Mouse (Mus musculus) erythroblast, embryonic 14.5 days (primary cell): ENCODE measurements around the gene Dydc2. TPM values are rescaled to one million over a fixed set of nuclear protein-coding genes. Genes with fewer than 3 reads are reported as not detected.
"Not testable (repeated sequence)": the region's sequence is repeated elsewhere in the genome, so short reads cannot be mapped to it uniquely, and the experiment has no call there.

ENCODE experiments used
- H3K27me3 ChIP-seq: 2 replicates; pipeline ENCODE4 v1.6.1; 2012; ENCODE audit warnings: inconsistent platforms; ENCODE audit not compliant: control insufficient read depth
- H3K36me3 ChIP-seq: 2 replicates; pipeline ENCODE4 v1.6.1; 2012; ENCODE audit warnings: mild to moderate bottlenecking, inconsistent platforms; ENCODE audit not compliant: control insufficient read depth
- H3K4me1 ChIP-seq: 2 replicates; pipeline ENCODE4 v1.6.1; 2012; ENCODE audit warnings: inconsistent platforms; ENCODE audit not compliant: control insufficient read depth
- H3K4me3 ChIP-seq: replicated peaks from 2 replicates; pipeline ENCODE3; 2012; ENCODE audit warnings: moderate library complexity, mild to moderate bottlenecking, inconsistent platforms
- H3K9me3 ChIP-seq: 2 replicates; pipeline ENCODE4 v1.6.1; 2012; ENCODE audit warnings: low read length, inconsistent platforms, mixed read lengths; ENCODE audit not compliant: control insufficient read depth
- GATA1 ChIP-seq: IDR thresholded peaks from 2 replicates; pipeline ENCODE4 v1.6.1; 2012; ENCODE audit warnings: low read length, inconsistent platforms, mixed read lengths
- TAL1 ChIP-seq: IDR thresholded peaks from 3 replicates; pipeline ENCODE4 v1.6.1; 2012; ENCODE audit warnings: low read length, inconsistent platforms, mixed read lengths
- polyA plus RNA-seq: library from polyadenylated mRNA; stranded (reverse); fragments of >175 nt; gene quantifications from 2 replicates; pipeline ENCODE4 v1.2.3, GENCODE M21; 2012

Gene Dydc2
- polyA plus RNA-seq, 1 experiment: not detected

DNA sequence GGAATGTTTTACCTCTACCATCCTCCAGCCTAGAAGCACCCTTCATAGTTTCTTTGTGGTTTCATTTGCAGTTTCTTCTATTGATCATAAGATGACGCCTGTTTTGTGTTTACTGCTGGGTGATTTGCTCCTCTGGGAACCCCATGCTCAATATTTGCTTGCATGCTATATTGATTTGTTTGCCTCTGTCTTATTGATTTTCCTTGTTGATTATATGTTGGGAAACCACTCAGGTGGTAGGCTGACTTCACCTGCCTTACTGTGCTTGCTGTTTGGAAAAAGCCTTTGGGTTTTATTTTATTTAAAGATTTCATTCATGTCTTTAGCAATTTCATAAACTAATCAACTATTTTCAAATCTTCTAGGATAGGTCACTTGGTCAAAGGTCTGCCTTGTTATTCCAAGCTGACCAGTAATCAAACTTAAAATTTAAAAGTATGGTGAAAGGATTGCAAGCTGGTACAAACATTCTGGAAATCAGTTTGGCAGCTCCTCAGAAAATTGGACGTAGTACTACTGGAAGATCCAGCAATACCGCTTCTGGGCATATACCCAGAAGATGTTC, 27.4 kb upstream of the Dydc2 start:
- Histone ChIP-seq H3K4me3 (no peak overlapping the region), H3K4me1 (no peaks in the 10 kb centered on the region), H3K36me3 (no peaks in the 10 kb centered on the region), H3K9me3 (no peaks in the 10 kb centered on the region), H3K27me3 (no peaks in the 10 kb centered on the region)
- TF ChIP-seq TAL1 (no peak), GATA1 (no peak)

DNA sequence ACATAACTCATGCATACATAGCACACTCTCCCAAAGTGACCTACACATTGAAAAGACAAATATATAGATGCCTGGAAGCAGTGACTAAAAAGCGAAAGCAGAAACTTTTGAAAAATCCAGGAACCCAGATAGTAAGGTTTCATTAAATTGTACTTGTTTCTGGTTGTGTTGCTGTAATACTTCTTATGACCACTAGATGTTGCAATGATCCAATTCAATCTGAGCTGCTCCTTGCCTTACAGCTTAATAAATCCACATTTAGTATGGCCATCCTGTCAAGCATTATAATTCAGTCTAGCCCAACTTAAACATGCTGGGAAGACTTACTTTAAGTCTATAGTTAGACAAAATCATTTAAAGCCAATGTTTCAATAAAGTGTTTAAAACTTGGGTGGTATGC, 25.1 kb upstream of the Dydc2 start:
- H3K27me3 ChIP-seq: no peaks in the 10 kb centered on the region
- no peaks in the 10 kb centered on the region for H3K36me3 ChIP-seq
- H3K4me1 ChIP-seq: no peaks in the 10 kb centered on the region
- no peaks in the 10 kb centered on the region for H3K9me3 ChIP-seq
- H3K4me3 ChIP-seq: no peak overlapping the region
- TF ChIP-seq TAL1 (no peak), GATA1 (no peak)

DNA sequence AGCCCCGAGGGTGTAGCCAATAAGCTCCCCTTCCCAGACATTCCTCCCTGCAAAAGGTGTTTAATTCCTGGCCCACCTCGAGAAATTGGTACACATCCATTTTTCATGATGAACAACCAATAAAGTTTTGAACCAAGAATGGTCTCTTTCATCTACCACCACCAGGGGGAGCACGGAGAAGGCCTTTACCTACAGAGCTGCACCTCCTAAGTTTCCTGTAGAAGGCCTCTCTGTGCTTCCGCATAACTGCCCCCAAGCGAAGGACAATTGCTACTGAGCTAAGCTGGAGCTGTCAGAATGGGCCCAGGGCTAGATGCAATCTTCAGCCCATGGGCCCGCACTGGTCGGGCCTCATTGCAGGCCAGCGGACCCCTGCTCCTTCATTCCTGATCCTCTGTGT, 21.8 kb upstream of the Dydc2 start:
- H3K4me3 ChIP-seq: no peak overlapping the region
- H3K36me3 ChIP-seq: no peaks in the 10 kb centered on the region
- no peak for TF ChIP-seq TAL1
- no peak for TF ChIP-seq GATA1
- no peaks in the 10 kb centered on the region for H3K4me1 ChIP-seq
- no peaks in the 10 kb centered on the region for H3K27me3 ChIP-seq
- no peaks in the 10 kb centered on the region for H3K9me3 ChIP-seq

DNA sequence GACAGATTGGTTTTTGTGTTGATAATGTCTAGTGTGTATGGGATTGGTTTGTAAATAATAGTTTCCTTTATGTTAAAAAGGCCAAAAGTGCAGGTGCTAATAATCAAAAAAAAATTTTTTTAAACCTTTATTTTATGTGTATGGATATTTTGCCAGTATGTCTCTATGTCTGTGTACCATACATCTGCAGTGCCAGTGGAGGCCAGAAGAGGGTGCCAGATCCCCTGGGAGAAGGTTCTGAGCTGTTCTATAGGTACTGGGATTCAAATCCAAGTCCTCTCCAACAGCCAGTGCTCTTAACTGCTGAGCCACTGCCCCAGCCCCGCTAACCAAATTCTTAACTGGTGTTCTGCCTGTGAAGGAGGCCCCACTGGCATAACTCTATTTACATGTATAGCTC, 18.5 kb upstream of the Dydc2 start:
- Histone ChIP-seq H3K9me3 (no peaks in the 10 kb centered on the region), H3K36me3 (no peaks in the 10 kb centered on the region), H3K27me3 (no peaks in the 10 kb centered on the region), H3K4me1 (no peaks in the 10 kb centered on the region), H3K4me3 (no peak overlapping the region)
- TF ChIP-seq GATA1 (no peak), TAL1 (no peak)

DNA sequence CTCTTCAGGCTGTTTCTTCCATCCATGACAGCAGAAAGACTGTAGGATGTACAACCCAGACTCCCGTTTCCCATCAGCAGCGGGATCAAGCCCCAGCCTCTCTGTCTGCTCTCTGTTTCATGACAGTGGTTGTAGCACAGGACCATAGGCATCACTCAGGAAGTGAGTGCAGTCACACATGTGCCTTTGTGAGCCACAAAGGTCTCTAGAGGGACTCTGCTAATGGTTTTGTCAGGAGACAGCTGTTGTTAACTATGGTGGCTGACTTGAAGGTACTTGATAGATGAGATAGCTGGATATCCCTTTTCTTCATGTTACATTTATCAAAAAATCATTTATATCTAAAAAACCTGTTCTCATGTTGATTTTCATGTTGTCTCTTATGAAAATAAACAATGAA, 13.4 kb upstream of the Dydc2 start:
- H3K9me3 ChIP-seq: no peaks in the 10 kb centered on the region
- no peaks in the 10 kb centered on the region for H3K4me1 ChIP-seq
- no peaks in the 10 kb centered on the region for H3K36me3 ChIP-seq
- H3K27me3 ChIP-seq: no peaks in the 10 kb centered on the region
- no peak overlapping the region for H3K4me3 ChIP-seq
- TF ChIP-seq GATA1 (no peak), TAL1 (no peak)

DNA sequence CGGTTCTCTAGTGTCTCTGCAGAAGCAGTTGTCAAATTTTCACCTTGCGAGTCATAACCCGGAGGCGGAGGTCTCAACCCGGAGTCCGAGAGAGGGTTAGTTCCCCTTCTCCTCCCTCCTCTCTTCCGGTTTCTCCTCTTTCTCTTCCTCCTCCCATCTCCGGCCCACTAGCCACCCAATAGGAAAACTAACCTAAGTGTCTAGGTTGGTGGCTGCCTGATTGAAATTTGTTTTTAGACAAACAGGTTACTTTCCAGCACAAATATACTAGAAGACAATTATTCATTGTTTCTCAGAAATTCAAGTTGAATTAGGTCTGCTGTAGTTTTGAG, 3.9 kb upstream of the Dydc2 start:
- Histone ChIP-seq H3K4me3 (peak overlapping the region; percentile 58), H3K36me3 (no peaks in the 10 kb centered on the region), H3K27me3 (peaks cover 5% of the 10 kb centered on the region), H3K9me3 (no peaks in the 10 kb centered on the region), H3K4me1 (peaks cover 13% of the 10 kb centered on the region)
- TF ChIP-seq GATA1: no peak
- no peak for TF ChIP-seq TAL1

DNA sequence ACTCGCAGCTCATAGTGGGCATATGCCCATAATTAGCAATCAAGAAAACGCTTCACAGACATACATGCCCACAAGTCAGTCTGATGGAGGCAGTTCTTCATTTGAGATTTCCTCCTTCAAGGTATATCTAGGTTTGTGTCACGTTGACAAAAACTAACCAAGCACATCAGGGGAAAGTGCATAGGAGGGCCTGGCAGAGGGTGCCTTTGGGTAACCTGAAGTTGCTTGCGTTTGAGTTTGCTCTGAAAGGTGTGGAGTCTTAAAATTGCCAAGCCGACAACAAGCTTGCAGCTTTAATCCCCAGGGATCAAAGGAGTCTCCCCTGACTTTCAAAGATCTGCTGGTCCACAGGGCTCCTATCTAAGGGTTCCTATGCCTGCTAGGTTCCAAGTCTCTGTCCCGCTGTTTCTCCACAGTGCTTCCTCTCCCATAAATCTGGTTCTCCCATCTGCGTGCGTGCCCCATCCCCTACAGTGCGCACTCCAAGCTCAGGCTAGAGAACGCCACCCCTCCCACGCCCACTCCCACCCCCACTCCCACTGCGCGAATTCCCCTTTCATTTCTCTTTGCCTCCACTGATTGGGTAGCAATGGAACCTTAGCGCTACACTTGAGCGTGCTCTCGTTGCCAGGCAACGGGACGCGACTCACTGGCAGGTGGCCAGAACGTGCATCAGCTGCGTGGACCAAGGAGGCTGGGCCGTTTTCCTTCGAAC, 3.4 kb upstream of the Dydc2 start, which contains the start of gene Dydc1:
Dydc1 (plus strand) TSS at position 683 of the 715 bp plus-strand sequence.
- H3K27me3 ChIP-seq: peaks cover 5% of the 10 kb centered on the region
- no peak for TF ChIP-seq GATA1
- no peak for TF ChIP-seq TAL1
- H3K4me3 ChIP-seq: peak within 1 kb of the TSS; percentile 58
- no peaks in the 10 kb centered on the region for H3K9me3 ChIP-seq
- H3K36me3 ChIP-seq: no peaks in the 10 kb centered on the region
- peaks cover 13% of the 10 kb centered on the region for H3K4me1 ChIP-seq

DNA sequence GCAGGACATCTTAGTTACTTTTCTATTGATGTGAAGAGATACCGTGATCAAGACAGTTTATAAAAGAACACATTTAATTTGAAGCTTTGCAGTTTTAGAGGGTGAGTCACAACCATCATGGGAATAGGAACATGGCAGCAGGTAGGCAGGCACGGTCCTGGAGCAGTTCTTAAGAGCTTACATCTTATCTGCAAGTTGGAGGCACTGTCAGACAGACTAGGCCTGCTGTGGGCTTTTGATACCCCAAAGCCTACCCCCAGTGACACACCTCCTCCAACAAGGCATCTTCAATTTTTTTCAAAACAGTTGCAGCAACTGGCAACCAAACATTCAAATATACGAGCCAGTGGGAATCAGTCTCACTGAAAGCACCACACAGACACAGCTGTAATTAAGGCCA, 1.3 kb upstream of the Dydc2 start:
- no peaks in the 10 kb centered on the region for H3K36me3 ChIP-seq
- no peaks in the 10 kb centered on the region for H3K9me3 ChIP-seq
- H3K4me3 ChIP-seq: no peak overlapping the region
- TF ChIP-seq GATA1: no peak
- peaks cover 5% of the 10 kb centered on the region for H3K27me3 ChIP-seq
- H3K4me1 ChIP-seq: peaks cover 24% of the 10 kb centered on the region

DNA sequence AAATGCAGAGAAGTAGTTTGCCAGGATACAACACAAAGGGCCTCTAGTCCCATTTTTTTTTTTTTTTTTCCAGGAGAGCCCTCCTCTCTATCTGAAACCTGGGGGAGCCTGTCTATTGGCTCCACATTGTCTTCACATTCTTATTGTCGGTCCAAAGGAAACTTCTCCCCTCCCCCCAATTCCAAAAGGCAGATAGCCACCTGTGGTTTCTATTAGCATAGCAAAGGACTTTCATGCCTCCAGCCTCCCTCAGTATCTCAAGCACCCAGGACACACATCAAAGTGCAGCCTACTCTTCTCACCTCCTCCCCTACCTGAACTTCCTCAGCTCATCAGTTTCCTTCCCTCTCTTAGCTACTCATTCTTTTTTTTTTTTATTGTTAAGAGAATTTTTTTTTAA, 2.6 kb downstream of the Dydc2 start:
- H3K27me3 ChIP-seq: no peaks in the 10 kb centered on the region
- no peak overlapping the region for H3K4me3 ChIP-seq
- peaks cover 29% of the 10 kb centered on the region for H3K4me1 ChIP-seq
- TF ChIP-seq GATA1 (no peak), TAL1 (no peak)
- no peaks in the 10 kb centered on the region for H3K9me3 ChIP-seq
- no peaks in the 10 kb centered on the region for H3K36me3 ChIP-seq

DNA sequence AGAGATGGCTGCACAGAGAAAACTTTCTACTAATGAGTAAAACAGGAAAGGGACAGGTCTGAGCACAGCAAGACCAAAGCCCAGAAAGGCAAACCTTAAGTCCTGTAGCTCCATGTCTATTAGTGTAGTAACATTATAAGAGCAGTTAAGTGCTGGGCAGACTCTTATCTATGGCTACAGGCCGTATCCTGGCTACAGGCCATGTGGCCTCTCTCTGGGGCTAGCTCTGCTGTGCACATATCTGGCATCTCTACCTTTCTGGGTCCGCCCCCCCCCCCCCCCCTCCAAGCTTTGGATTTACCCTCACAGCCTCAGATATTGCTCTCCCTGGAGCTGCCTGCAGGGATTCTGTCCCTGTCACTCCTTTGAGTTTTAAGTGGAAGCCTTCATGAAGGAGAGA, 3.8 kb downstream of the Dydc2 start:
- TF ChIP-seq TAL1: no peak
- no peak for TF ChIP-seq GATA1
- Histone ChIP-seq H3K4me1 (peaks cover 22% of the 10 kb centered on the region), H3K9me3 (no peaks in the 10 kb centered on the region), H3K27me3 (no peaks in the 10 kb centered on the region), H3K4me3 (no peak overlapping the region), H3K36me3 (no peaks in the 10 kb centered on the region)

DNA sequence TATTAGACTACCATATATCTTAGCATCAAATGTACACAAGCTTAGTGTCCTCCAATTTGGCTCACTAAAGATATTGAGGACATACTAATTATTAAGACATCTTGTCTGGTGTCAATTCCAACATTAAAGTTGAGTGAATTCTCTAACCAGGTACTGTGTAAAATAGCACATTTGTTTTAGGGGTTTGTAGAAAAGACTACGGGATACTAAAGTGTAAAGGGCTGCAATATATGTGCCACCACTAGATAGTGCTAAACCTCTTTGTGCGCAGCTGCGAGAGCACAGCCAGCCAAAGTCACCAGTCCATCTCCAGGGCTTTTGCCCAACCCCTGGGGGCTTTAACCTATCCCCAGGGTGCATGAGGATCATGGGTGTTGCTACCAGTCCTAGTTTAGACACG, 15.8 kb downstream of the Dydc2 start:
- H3K4me1 ChIP-seq, H3K4me3 ChIP-seq, H3K36me3 ChIP-seq, H3K27me3 ChIP-seq, H3K9me3 ChIP-seq: not testable (repeated sequence)
